Mouse (Mus musculus): ENCODE results near the gene Vav2. TPM values are rescaled to one million over a fixed set of nuclear protein-coding genes. Genes with fewer than 3 reads are reported as not detected.

Gene Vav2
- total RNA-seq, 2 experiments from 2014 or later: 10.2 to 10.5 TPM

DNA sequence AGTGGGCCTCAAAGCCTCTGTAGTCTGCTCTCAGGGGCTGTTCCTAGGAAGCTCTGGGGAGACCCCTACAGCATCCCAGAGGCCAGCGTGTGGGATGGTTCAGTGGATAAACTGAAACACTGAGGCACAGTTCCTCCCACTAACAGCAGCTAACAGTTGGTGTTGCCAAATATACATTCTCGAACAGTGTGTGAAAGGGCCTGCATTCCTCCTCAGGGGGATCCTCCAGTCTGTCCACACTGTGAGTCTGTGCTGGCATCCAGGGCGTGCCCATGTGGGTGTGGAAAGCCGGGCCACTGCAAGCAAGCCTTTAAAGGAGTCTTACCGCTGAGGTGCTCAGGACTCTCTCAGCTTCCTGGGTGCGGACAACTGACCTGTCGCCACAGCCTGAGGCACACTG lies 200.3 kb downstream of the Vav2 start:
- intact Hi-C loops (cut with DNase I): loop anchor here (2.0 kb wide), 1 partner anchor 48 kb away; no protein-coding TSS in a partner anchor

DNA sequence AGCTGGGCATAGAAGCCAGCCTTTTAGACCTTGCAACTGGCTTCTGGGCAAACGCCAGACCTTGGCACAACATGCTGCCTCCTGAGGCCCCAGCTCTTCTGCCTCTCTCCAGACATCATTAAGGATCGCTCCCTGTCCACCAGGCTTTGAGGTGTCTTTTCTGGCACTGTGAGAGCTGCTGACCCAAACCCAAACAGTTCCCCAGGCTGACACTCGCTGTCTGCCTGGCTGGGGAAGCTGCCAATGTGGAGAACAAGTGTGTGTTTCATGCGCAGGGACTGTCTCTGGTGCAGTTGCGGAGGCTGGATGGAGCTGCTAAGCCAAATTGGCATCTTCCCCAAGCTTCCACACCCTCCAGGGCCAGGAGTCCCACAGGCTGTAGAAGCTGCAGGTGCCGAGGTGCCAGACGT lies 203.8 kb downstream of the Vav2 start:
- TF ChIP-seq CTCF (IDR thresholded peaks at IDR 0.05): no peak
- Histone ChIP-seq H3K4me3 (no peak overlapping the region), H3K27ac (peak overlapping the region; percentile 7; the same call in 1 of the 2 replicates)
- intact Hi-C loops (cut with DNase I): no loop called here
- peak; percentile 44 to 61 for DNase-seq (ENCODE audit: extremely low spot score in 1 of 2, low spot score in 2 of 2)

More for the DNA sequence above, 200.3 kb downstream of the Vav2 start:
- peak in 1 of 2 experiments; percentile 48 for DNase-seq (ENCODE audit: extremely low spot score in 1 of 2, low spot score in 2 of 2)
- peak overlapping the region; percentile 24; the same call in 1 of the 2 replicates for H3K27ac ChIP-seq
- TF ChIP-seq CTCF (IDR thresholded peaks at IDR 0.05): no peak
- no peak overlapping the region for H3K4me3 ChIP-seq

DNA sequence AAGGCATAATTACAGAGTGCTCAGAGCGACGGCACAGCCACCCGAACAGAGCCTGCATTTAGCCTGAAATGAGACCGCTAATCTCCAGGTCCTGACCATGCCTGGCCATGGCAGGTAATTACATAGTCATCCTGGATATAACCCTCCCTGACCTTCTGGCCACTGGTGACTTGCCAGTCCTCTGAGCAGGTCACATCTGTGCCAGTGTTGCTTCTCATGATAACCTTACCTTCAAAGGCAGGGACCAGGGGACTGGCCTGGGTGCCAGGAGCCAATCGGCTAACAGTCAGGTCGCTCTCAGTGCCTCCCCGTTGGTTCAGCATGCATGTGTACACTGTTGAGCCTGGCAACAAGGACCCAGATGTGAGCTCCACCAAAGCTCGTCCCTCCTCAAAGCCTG lies 208.3 kb downstream of the Vav2 start:
- no peak for TF ChIP-seq CTCF (IDR thresholded peaks at IDR 0.05)
- DNase-seq (ENCODE audit: extremely low spot score in 1 of 2, low spot score in 2 of 2): no peak
- no peak overlapping the region for H3K4me3 ChIP-seq
- H3K27ac ChIP-seq: no peak overlapping the region
- intact Hi-C loops (cut with DNase I): no loop called here

DNA sequence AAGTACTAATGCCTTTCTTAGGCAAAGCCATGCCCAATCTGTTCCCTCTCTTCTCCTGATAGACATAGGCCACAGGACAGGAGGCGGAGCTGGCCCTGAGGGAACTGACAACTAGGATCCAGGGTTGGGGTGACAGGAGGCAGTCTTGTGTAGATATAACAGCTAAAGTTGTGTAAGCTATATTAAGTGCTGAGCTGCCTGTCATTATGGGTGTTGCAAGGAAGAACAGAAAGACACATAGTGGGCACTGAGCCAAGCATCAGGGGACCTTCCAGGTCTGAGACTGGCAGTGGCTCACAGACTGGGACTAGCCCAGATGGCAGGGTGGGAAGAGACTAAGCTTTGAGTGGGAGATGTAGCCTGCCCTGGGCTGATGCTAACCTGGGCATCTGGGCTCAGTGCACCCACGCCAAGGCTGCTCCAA lies 208.7 kb downstream of the Vav2 start:
- intact Hi-C loops (cut with DNase I): no loop called here
- Histone ChIP-seq H3K27ac (no peak overlapping the region), H3K4me3 (no peak overlapping the region)
- TF ChIP-seq CTCF (IDR thresholded peaks at IDR 0.05): no peak
- no peak for DNase-seq (ENCODE audit: extremely low spot score in 1 of 2, low spot score in 2 of 2)

DNA sequence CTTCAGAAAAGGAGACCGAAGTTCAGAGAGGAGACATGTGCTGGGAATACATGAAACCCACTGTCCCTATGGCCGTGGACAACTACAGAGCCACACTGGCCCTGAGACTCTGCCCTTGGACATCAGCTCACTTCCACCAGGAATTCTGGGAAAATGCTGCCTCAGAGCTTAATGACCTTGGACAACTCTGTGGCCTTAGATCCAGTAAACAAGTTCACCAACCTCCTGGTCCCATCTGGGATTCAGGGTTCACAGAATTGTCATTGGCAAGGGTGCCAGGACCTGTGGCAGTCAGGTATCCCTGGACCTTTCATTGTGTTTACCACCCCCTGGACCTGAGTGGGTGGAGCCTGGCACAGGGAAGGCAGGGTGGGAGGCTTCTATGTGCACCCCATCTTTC lies 211.3 kb downstream of the Vav2 start:
- Histone ChIP-seq H3K4me3 (no peak overlapping the region), H3K27ac (no peak overlapping the region)
- DNase-seq (ENCODE audit: extremely low spot score in 1 of 2, low spot score in 2 of 2): no peak
- intact Hi-C loops (cut with DNase I): no loop called here
- TF ChIP-seq CTCF (IDR thresholded peaks at IDR 0.05): no peak

Small RNA genes within 50 kb of the gene (microRNA-seq; reads per million reads assigned to microRNA genes)
- gene Gm24049 (0 reads per million in 2 experiments), gene Mir7578 (0 reads per million in 2 experiments)

Other genes with a start within 250 kb of the Vav2 start
- 1 to 10 TPM; 8.0 to 8.4 TPM for gene Sardh, start 178.7 kb downstream of the Vav2 start, total RNA-seq (2021)
- gene Brd3os, start 15.3 kb upstream of the Vav2 start, total RNA-seq (2021): 10 to 100 TPM; 26.7 to 27.6 TPM
- 10 to 100 TPM; 43.6 to 52.2 TPM for gene Brd3, start 80.6 kb upstream of the Vav2 start, total RNA-seq (2021)
- gene Wdr5, start 88.1 kb upstream of the Vav2 start, total RNA-seq (2021): 10 to 100 TPM; 26.7 to 27.2 TPM
- 10 to 100 TPM; 24.4 to 25.4 TPM for gene Rxra, start 249.4 kb upstream of the Vav2 start, total RNA-seq (2021)

Data from left cerebral cortex, adult 2 months (tissue).